Mouse (Mus musculus) CH12.LX (cell line): ENCODE results near the gene Trdn. TPM values are rescaled to one million over a fixed set of nuclear protein-coding genes. Genes with fewer than 3 reads are reported as not detected.

Experiments used
- DNase-seq: peaks from one replicate; pipeline ENCODE4 v3.0.0-alpha.2; 2013; ENCODE audit errors: extremely low read depth
- H3K27ac ChIP-seq: 2 replicates; pipeline ENCODE4 v1.5.1; 2012; ENCODE audit warnings: low read depth, mild to moderate bottlenecking, control low read depth, moderate library complexity; ENCODE audit not compliant: insufficient read depth
- H3K27me3 ChIP-seq: replicated peaks from 2 replicates; pipeline ENCODE3; 2012; ENCODE audit warnings: inconsistent platforms
- H3K36me3 ChIP-seq, 2 experiments: replicated peaks in 1 of 2; 2 replicates each; pipeline versions ENCODE3 to v1.6.1; 2012; ENCODE audit warnings: inconsistent platforms in 1 of 2, low read length in 1 of 2, mild to moderate bottlenecking in 1 of 2, mixed read lengths in 1 of 2, moderate library complexity in 1 of 2; ENCODE audit not compliant: control insufficient read depth in 1 of 2, insufficient read depth in 1 of 2
- H3K4me1 ChIP-seq, 2 experiments: 2 replicates each; pipeline ENCODE4 v1.6.1; 2012; ENCODE audit warnings: inconsistent platforms in 1 of 2, moderate library complexity in 1 of 2; ENCODE audit not compliant: insufficient read depth in 2 of 2, control insufficient read depth in 1 of 2
- H3K4me2 ChIP-seq: 2 replicates; pipeline ENCODE4 v1.6.1; 2012; ENCODE audit warnings: low read depth, mild to moderate bottlenecking, control low read depth; ENCODE audit not compliant: poor library complexity, insufficient read depth, severe bottlenecking
- H3K4me3 ChIP-seq, 3 experiments: fragments of 150-350 bp in 1 of 3; sonication (generic) in 1 of 3; replicated peaks in 1 of 3; 2 replicates each; pipeline versions ENCODE3 to v1.5.1; 2011 to 2012; ENCODE audit warnings: low read depth in 2 of 3, low read length in 2 of 3, mild to moderate bottlenecking in 2 of 3, moderate library complexity in 2 of 3, control low read depth in 1 of 3, improper control_type of control experiment in 1 of 3, inconsistent platforms in 1 of 3, mixed read lengths in 1 of 3; ENCODE audit not compliant: poor library complexity in 1 of 3
- H3K79me2 ChIP-seq: replicated peaks from 2 replicates; pipeline ENCODE4 v1.6.1; 2012; ENCODE audit warnings: mild to moderate bottlenecking, moderate library complexity; ENCODE audit not compliant: control insufficient read depth, poor library complexity, insufficient read depth, severe bottlenecking; ENCODE audit errors: extremely low read depth
- H3K9ac ChIP-seq: 2 replicates; pipeline ENCODE4 v1.6.1; 2012; ENCODE audit warnings: low read depth, mild to moderate bottlenecking, control low read depth, moderate library complexity; ENCODE audit not compliant: insufficient read depth
- H3K9me3 ChIP-seq: replicated peaks from 2 replicates; pipeline ENCODE3; 2012; ENCODE audit warnings: low read length, inconsistent platforms, mixed read lengths
- BHLHE40 ChIP-seq: IDR thresholded peaks from 2 replicates; pipeline ENCODE4 v1.6.1; 2011; ENCODE audit warnings: mild to moderate bottlenecking, low read depth, low read length, improper control_type of control experiment
- CHD2 ChIP-seq: IDR thresholded peaks from 2 replicates; pipeline ENCODE4 v1.6.1; 2011; ENCODE audit warnings: low read length, improper control_type of control experiment
- CTCF ChIP-seq, 2 experiments: IDR thresholded peaks in 1 of 2; conservative IDR thresholded peaks in 1 of 2; 2 replicates each; pipeline ENCODE4 v1.5.1; 2011 to 2012; ENCODE audit warnings: low read depth in 2 of 2, low read length in 2 of 2, improper control_type of control experiment in 1 of 2, inconsistent platforms in 1 of 2, mild to moderate bottlenecking in 1 of 2, moderate library complexity in 1 of 2
- ELF1 ChIP-seq: IDR thresholded peaks from 2 replicates; pipeline ENCODE4 v1.6.1; 2014; ENCODE audit warnings: low read depth, mild to moderate bottlenecking, inconsistent platforms, low read length, improper control_type of control experiment
- EP300 ChIP-seq: IDR thresholded peaks from 2 replicates; pipeline ENCODE4 v1.6.1; 2011; ENCODE audit warnings: low read length, improper control_type of control experiment
- ETS1 ChIP-seq: conservative IDR thresholded peaks from 2 replicates; pipeline ENCODE4 v1.6.1; 2012; ENCODE audit warnings: low read depth, mild to moderate bottlenecking, inconsistent platforms, low read length, improper control_type of control experiment, moderate library complexity
- JUND ChIP-seq: conservative IDR thresholded peaks from 2 replicates; pipeline ENCODE4 v1.6.1; 2011; ENCODE audit warnings: low read depth, low read length, improper control_type of control experiment
- MAX ChIP-seq: IDR thresholded peaks from 2 replicates; pipeline ENCODE4 v1.6.1; 2011; ENCODE audit warnings: low read length, improper control_type of control experiment
- MYC ChIP-seq: IDR thresholded peaks from 2 replicates; pipeline ENCODE4 v1.6.1; 2011; ENCODE audit warnings: low read depth, mild to moderate bottlenecking, improper control_type of control experiment, low read length
- NELFE ChIP-seq: IDR thresholded peaks from 2 replicates; pipeline ENCODE4 v1.6.1; 2011; ENCODE audit warnings: low read depth, low read length, improper control_type of control experiment
- NRF1 ChIP-seq: IDR thresholded peaks from 2 replicates; pipeline ENCODE4 v1.6.1; 2014; ENCODE audit warnings: low read depth, mild to moderate bottlenecking, inconsistent platforms, low read length, improper control_type of control experiment, moderate library complexity
- POLR2A ChIP-seq: IDR thresholded peaks from 2 replicates; pipeline ENCODE4 v1.6.1; 2011; ENCODE audit warnings: low read depth, mild to moderate bottlenecking, improper control_type of control experiment, low read length
- POLR2AphosphoS2 ChIP-seq: IDR thresholded peaks from 2 replicates; pipeline ENCODE4 v1.6.1; 2011; ENCODE audit warnings: low read depth, low read length, improper control_type of control experiment
- SIN3A ChIP-seq: IDR thresholded peaks from 2 replicates; pipeline ENCODE4 v1.6.1; 2012; ENCODE audit warnings: low read length, improper control_type of control experiment, inconsistent platforms
- SMC3 ChIP-seq: IDR thresholded peaks from 2 replicates; pipeline ENCODE4 v1.6.1; 2011; ENCODE audit warnings: low read depth, low read length, improper control_type of control experiment
- TBP ChIP-seq: conservative IDR thresholded peaks from 2 replicates; pipeline ENCODE4 v1.6.1; 2011; ENCODE audit warnings: low read depth, low read length, improper control_type of control experiment
- TCF12 ChIP-seq: IDR thresholded peaks from 2 replicates; pipeline ENCODE4 v1.6.1; 2014; ENCODE audit warnings: low read depth, mild to moderate bottlenecking, inconsistent platforms, low read length, improper control_type of control experiment
- USF1 ChIP-seq: IDR thresholded peaks from 2 replicates; pipeline ENCODE4 v1.6.1; 2014; ENCODE audit warnings: low read depth, mild to moderate bottlenecking, inconsistent platforms, low read length, improper control_type of control experiment
- ZC3H11A ChIP-seq: IDR thresholded peaks from 2 replicates; pipeline ENCODE4 v1.6.1; 2012; ENCODE audit warnings: low read depth, mild to moderate bottlenecking, inconsistent platforms, low read length, improper control_type of control experiment
- ZKSCAN1 ChIP-seq: IDR thresholded peaks from 2 replicates; pipeline ENCODE4 v1.6.1; 2012; ENCODE audit warnings: low read depth, inconsistent platforms, low read length, improper control_type of control experiment, borderline replicate concordance
- dilution Hi-C: fragments of 300-500 bp; cut with MboI; formaldehyde crosslinking; loops from 2 replicates; pipeline ENCODE4 v1.14.3; 2020; ENCODE audit warnings: low sequenced_read_pairs; ENCODE audit not compliant: extremely low pct_unique_long_range_greater_than_20kb, extremely low pct_ligation_motif_present
- in situ Hi-C: fragments of 300-500 bp; cut with MboI; formaldehyde crosslinking; loops from 3 replicates; pipeline ENCODE4 v1.14.3; 2019; ENCODE audit warnings: low sequenced_read_pairs, low pct_ligation_motif_present, low pct_unique_long_range_greater_than_20kb, mixed read lengths
- polyA plus RNA-seq: library from polyadenylated mRNA; unstranded; fragments of >175 nt; gene quantifications from 2 replicates; pipeline ENCODE4 v1.2.1, GENCODE M21; 2012; ENCODE audit warnings: low read depth; ENCODE audit not compliant: insufficient read length
- total RNA-seq, 2 experiments: library from RNA; depleted of rRNA; stranded (reverse); fragments of 300-350 nt in 1 of 2; fragments of >200 nt in 1 of 2; gene quantifications; 2 replicates each; pipeline ENCODE4 v1.2.3; 2012 to 2014

Gene Trdn
- total and polyA plus RNA-seq, 3 experiments, result not detected

GRCm38 (mm10) chr10:33082961-33083626 is 2.7 kb downstream of the Trdn start:
- Histone ChIP-seq H3K4me1 (no peaks in the 10 kb centered on the region), H3K27ac (no peak overlapping the region), H3K4me2 (no peak overlapping the region), H3K9ac (no peak overlapping the region), H3K9me3 (peaks cover 21% of the 10 kb centered on the region), H3K27me3 (no peaks in the 10 kb centered on the region), H3K4me3 (no peak overlapping the region), H3K36me3 (no peaks in the 10 kb centered on the region), H3K79me2 (no peaks in the 10 kb centered on the region)
- TF ChIP-seq MYC, result no peak
- TF ChIP-seq ETS1, result no peak
- no peak for TF ChIP-seq EP300
- TF ChIP-seq TBP, result no peak
- TF ChIP-seq ZKSCAN1, result no peak
- TF ChIP-seq SIN3A, result no peak
- no peak for TF ChIP-seq NELFE
- no peak for TF ChIP-seq ZC3H11A
- no peak for TF ChIP-seq MAX
- no peak for TF ChIP-seq CHD2
- TF ChIP-seq ELF1, result no peak
- TF ChIP-seq TCF12, result no peak
- TF ChIP-seq SMC3, result no peak
- TF ChIP-seq POLR2A, result no peak
- TF ChIP-seq JUND, result no peak
- no peak for TF ChIP-seq POLR2AphosphoS2
- TF ChIP-seq BHLHE40, result no peak
- dilution Hi-C loops (no loop called here), in situ Hi-C loops (no loop called here)
- no peak for DNase-seq

- in situ Hi-C loops (no loop called here), dilution Hi-C loops (no loop called here)
- Histone ChIP-seq H3K4me3 (no peak overlapping the region), H3K4me1 (no peaks in the 10 kb centered on the region), H3K4me2 (no peak overlapping the region), H3K27ac (no peak overlapping the region), H3K27me3 (no peaks in the 10 kb centered on the region), H3K9me3 (peaks cover 24% of the 10 kb centered on the region), H3K36me3 (no peaks in the 10 kb centered on the region), H3K9ac (no peak overlapping the region), H3K79me2 (no peaks in the 10 kb centered on the region)
- DNase-seq, result no peak
- TF ChIP-seq USF1, result no peak
- TF ChIP-seq CTCF (conservative IDR thresholded peaks at IDR 0.05 in 1 of 2, IDR thresholded peaks at IDR 0.05 in 1 of 2; ENCODE audit: low read depth in 2 of 2, low read length in 2 of 2), result no peak
- TF ChIP-seq JUND, result no peak
- TF ChIP-seq NRF1, result no peak
- TF ChIP-seq CHD2, result no peak
- TF ChIP-seq ZKSCAN1, result no peak
Observed at GRCm38 (mm10) chr10:33083627-33084158, 3.3 kb downstream of the Trdn start.
